Mouse (Mus musculus) heart, embryonic 14.5 days (tissue): ENCODE measurements at regions not wholly inside any gene's neighbourhood (a gene's known extent, or its start where the extent isn't known, plus 50 kb on each side); places are given as distances from the start of the nearest gene placed in this dataset.

Experiments used
- ATAC-seq: fragments of 200-750 bp; cut with Nextera tagmentation; 2 replicates; pipeline ENCODE4 v1.8.0; 2017; ENCODE audit warnings: low read depth, moderate TSS enrichment; ENCODE audit not compliant: insufficient number of reproducible peaks, insufficient read depth, low FRiP score
- H3K27ac ChIP-seq, 2 experiments: fragments of 200-500 bp in 1 of 2; fragments of 300-500 bp in 1 of 2; sonication (generic) in 1 of 2; replicated peaks in 1 of 2; 2 replicates each; pipeline ENCODE4 v1.5.1; 2012 to 2014; ENCODE audit warnings: low read depth in 2 of 2, low read length in 2 of 2, control low read depth in 1 of 2, mild to moderate bottlenecking in 1 of 2, mixed read lengths in 1 of 2; ENCODE audit not compliant: control insufficient read depth in 1 of 2, insufficient read depth in 1 of 2
- H3K27me3 ChIP-seq: fragments of 300-500 bp; sonication (generic); 2 replicates; pipeline ENCODE4 v1.6.1; 2014; ENCODE audit warnings: mild to moderate bottlenecking, low read length, control low read depth; ENCODE audit not compliant: control insufficient read depth, insufficient read depth
- H3K36me3 ChIP-seq: fragments of 300-500 bp; sonication (generic); 2 replicates; pipeline ENCODE4 v1.6.1; 2014; ENCODE audit warnings: mild to moderate bottlenecking, control low read depth, low read length, mixed read lengths; ENCODE audit not compliant: control insufficient read depth, insufficient read depth
- H3K4me1 ChIP-seq, 2 experiments: fragments of 200-500 bp in 1 of 2; fragments of 300-500 bp in 1 of 2; sonication (generic) in 1 of 2; 2 replicates each; pipeline ENCODE4 v1.6.1; 2012 to 2014; ENCODE audit warnings: low read length in 2 of 2, control low read depth in 1 of 2, mixed read lengths in 1 of 2; ENCODE audit not compliant: control insufficient read depth in 2 of 2, insufficient read depth in 2 of 2
- H3K4me2 ChIP-seq: fragments of 300-500 bp; sonication (generic); 2 replicates; pipeline ENCODE4 v1.6.1; 2014; ENCODE audit warnings: mild to moderate bottlenecking, low read length
- H3K4me3 ChIP-seq, 2 experiments: fragments of 200-500 bp in 1 of 2; fragments of 300-500 bp in 1 of 2; sonication (generic) in 1 of 2; 2 replicates each; pipeline ENCODE4 v1.5.1; 2012 to 2014; ENCODE audit warnings: low read length in 2 of 2, mild to moderate bottlenecking in 2 of 2, control low read depth in 1 of 2, low read depth in 1 of 2, moderate library complexity in 1 of 2; ENCODE audit not compliant: control insufficient read depth in 1 of 2, insufficient read depth in 1 of 2
- H3K9ac ChIP-seq: fragments of 300-500 bp; sonication (generic); 2 replicates; pipeline ENCODE4 v1.6.1; 2014; ENCODE audit warnings: mild to moderate bottlenecking, low read length
- H3K9me3 ChIP-seq: fragments of 300-500 bp; sonication (generic); 2 replicates; pipeline ENCODE4 v1.6.1; 2016; ENCODE audit warnings: low read length, control low read depth; ENCODE audit not compliant: control insufficient read depth
- WGBS: fragments of 180-500 bp; shearing (Covaris S2); extraction: QIAGEN DNeasy Blood & Tissue Kit; methylation state at CpG from one replicate; pipeline ENCODE4 v1.1.7; 2014; 5-methylcytosine and 5-hydroxymethylcytosine counted together

- no peak for ATAC-seq
- no peaks in the 10 kb centered on the region for H3K36me3 ChIP-seq
- H3K4me3 ChIP-seq = no peak overlapping the region
- no peak overlapping the region for H3K27ac ChIP-seq
- H3K4me2 ChIP-seq = no peak overlapping the region
- no peaks in the 10 kb centered on the region for H3K27me3 ChIP-seq
- WGBS = 45% methylated on average over 3 of the region's 3 CpGs
- no peaks in the 10 kb centered on the region for H3K9me3 ChIP-seq
- H3K4me1 ChIP-seq = no peaks in the 10 kb centered on the region
- no peak overlapping the region for H3K9ac ChIP-seq
Observed at GRCm38 (mm10) chr11:38224300-38224699, 988.5 kb upstream of the Tenm2 start.

DNA sequence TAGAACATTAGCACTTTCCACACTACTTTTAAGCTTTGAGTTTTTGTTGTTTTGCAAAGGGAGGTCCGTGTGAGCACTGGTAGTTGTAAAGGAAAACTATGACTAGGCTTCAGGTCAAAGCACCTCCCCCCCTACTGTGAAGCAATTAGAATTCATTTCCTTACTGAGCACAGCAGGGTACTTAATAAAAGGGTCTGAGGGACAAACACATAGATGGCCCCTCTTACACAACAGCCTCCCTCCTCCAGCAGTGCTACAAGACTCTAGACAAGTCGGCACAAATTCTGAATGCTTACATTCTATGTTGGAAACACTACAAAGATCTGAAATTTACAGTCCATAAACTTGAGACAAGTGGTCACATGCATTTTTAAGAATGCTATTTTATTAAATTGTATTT lies 967.6 kb upstream of the Tenm2 start:
- ATAC-seq = no peak

DNA sequence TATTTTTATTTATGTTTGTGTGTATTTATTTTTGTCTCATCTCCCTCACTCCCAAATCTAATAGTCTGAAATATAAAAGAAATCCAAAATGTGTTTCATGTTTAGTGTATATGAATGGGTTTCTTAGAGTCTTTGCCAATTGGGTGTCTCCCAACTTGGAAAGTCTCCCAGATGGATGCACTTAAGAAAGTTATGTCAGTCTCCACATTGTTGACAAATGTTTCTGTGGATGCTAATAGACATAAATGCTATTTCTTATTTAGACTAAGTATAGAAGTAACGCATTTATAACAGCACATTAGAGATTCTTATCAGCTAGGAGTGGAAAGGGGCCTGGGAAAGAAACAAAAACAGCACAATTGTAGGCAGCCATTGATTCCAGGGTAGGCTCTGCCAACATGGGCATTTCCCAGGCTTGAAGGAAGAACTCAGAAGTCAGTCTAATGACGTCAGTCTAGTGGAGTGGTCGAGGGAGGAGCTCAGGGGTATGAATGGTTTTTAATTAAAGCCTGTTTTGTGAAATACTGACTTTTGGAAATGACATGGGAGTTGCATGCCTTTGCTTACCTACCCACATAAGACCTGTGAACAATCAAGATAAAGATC lies 965.5 kb upstream of the Tenm2 start:
- Histone ChIP-seq H3K27me3 (no peaks in the 10 kb centered on the region), H3K27ac (no peak overlapping the region), H3K4me3 (no peak overlapping the region), H3K4me2 (no peak overlapping the region), H3K9me3 (no peaks in the 10 kb centered on the region), H3K36me3 (no peaks in the 10 kb centered on the region), H3K4me1 (no peaks in the 10 kb centered on the region), H3K9ac (no peak overlapping the region)
- no peak for ATAC-seq
- 72% methylated on average over 3 of the region's 3 CpGs for WGBS

More for the DNA sequence above, 967.6 kb upstream of the Tenm2 start:
- H3K4me1 ChIP-seq = no peaks in the 10 kb centered on the region
- H3K4me3 ChIP-seq = no peak overlapping the region
- no peak overlapping the region for H3K4me2 ChIP-seq
- no peak overlapping the region for H3K27ac ChIP-seq
- no peaks in the 10 kb centered on the region for H3K27me3 ChIP-seq
- WGBS = 52% methylated on average over 2 of the region's 2 CpGs
- H3K9me3 ChIP-seq = no peaks in the 10 kb centered on the region
- H3K36me3 ChIP-seq = no peaks in the 10 kb centered on the region
- no peak overlapping the region for H3K9ac ChIP-seq

GRCm38 (mm10) chr11:38193719-38194118 lies 958.0 kb upstream of the Tenm2 start:
- H3K9me3 ChIP-seq = no peaks in the 10 kb centered on the region
- WGBS = 58% methylated on average over 5 of the region's 5 CpGs
- ATAC-seq = no peak

DNA sequence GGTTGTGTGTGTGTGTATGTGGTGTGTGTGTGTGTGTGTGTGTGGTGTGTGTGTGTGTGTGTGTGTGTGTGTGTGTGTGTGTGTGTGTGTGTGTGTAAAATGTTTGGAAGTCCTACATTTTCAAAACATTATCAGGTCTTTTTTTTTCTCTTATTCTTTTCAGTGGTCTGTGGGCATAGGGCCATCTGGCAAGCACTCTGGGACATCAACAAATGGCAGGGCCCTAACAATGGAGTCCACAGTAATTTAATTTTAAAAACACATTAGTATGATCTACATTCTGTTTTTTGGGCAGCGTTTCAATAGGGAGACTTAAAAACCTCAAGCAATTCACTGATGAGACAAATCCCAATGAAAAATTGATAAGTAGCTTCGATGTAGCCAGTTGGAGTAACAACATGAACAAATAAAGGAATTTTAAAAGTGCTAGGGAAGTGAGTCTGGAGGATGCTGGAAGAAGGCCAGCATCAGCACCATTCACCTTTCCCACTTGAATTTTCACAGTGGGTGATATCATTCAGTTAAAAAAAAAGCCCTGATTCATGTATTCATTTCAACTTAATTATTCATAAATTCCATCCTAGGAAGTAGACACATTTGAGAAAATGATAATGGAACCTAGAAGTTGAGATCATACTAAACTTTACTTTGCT lies 956.3 kb upstream of the Tenm2 start:
- WGBS = 63% methylated on average over 2 of the region's 2 CpGs
- no peak overlapping the region for H3K9ac ChIP-seq
- H3K27me3 ChIP-seq = no peaks in the 10 kb centered on the region
- no peaks in the 10 kb centered on the region for H3K9me3 ChIP-seq
- H3K4me2 ChIP-seq = no peak overlapping the region
- H3K4me1 ChIP-seq = 0 out of 4 replicates have a peak, but pooled peaks cover 0 to 3% of the 10 kb centered on the region in 2 experiments
- H3K4me3 ChIP-seq = no peak overlapping the region
- H3K27ac ChIP-seq = no peak overlapping the region
- no peaks in the 10 kb centered on the region for H3K36me3 ChIP-seq
- ATAC-seq = no peak

More at GRCm38 (mm10) chr11:38193719-38194118, 958.0 kb upstream of the Tenm2 start:
- 0 out of 4 replicates have a peak, but pooled peaks cover 0 to 3% of the 10 kb centered on the region in 2 experiments for H3K4me1 ChIP-seq
- no peak overlapping the region for H3K4me3 ChIP-seq
- H3K27ac ChIP-seq = no peak overlapping the region
- H3K36me3 ChIP-seq = no peaks in the 10 kb centered on the region
- no peak overlapping the region for H3K4me2 ChIP-seq
- H3K9ac ChIP-seq = no peak overlapping the region
- H3K27me3 ChIP-seq = no peaks in the 10 kb centered on the region

- Histone ChIP-seq H3K4me3 (no peak overlapping the region), H3K27ac (no peak overlapping the region), H3K9ac (no peak overlapping the region), H3K4me1 (0 out of 4 replicates have a peak, but pooled peaks cover 0 to 3% of the 10 kb centered on the region in 2 experiments), H3K36me3 (no peaks in the 10 kb centered on the region), H3K4me2 (no peak overlapping the region), H3K27me3 (no peaks in the 10 kb centered on the region), H3K9me3 (no peaks in the 10 kb centered on the region)
- no peak for ATAC-seq
- 50% methylated on average over 3 of the region's 3 CpGs for WGBS
Observed at GRCm38 (mm10) chr11:38191437-38191836, 955.7 kb upstream of the Tenm2 start.

- H3K27ac ChIP-seq = no peak overlapping the region
- no peaks in the 10 kb centered on the region for H3K27me3 ChIP-seq
- no peaks in the 10 kb centered on the region for H3K36me3 ChIP-seq
- no peak overlapping the region for H3K4me3 ChIP-seq
- no peak overlapping the region for H3K9ac ChIP-seq
- no peak for ATAC-seq
- H3K4me1 ChIP-seq = no peaks in the 10 kb centered on the region
- 85% methylated on average over 1 of the region's 1 CpGs for WGBS
- no peaks in the 10 kb centered on the region for H3K9me3 ChIP-seq
- H3K4me2 ChIP-seq = no peak overlapping the region
Observed at GRCm38 (mm10) chr11:38170721-38171120, 935.0 kb upstream of the Tenm2 start.
